Mouse (Mus musculus) megakaryocyte, embryonic 14.5 days (primary cell): ENCODE data around the gene BC005561.

Experiments used
- FLI1 ChIP-seq: IDR thresholded peaks from 2 replicates; pipeline ENCODE4 v1.6.1; 2012; ENCODE audit warnings: low read length, inconsistent platforms, mixed read lengths
- GATA1 ChIP-seq: IDR thresholded peaks from 3 replicates; pipeline ENCODE4 v1.6.1; 2012; ENCODE audit warnings: mixed read lengths, low read length, inconsistent platforms, borderline replicate concordance

GRCm38 (mm10) chr5:104458832-104459705 lies 49.1 kb upstream of the BC005561 start, which contains the start of gene Pkd2:
- TF ChIP-seq GATA1 (no peak), FLI1 (no peak)
